Mouse (Mus musculus): ENCODE measurements around the gene Sirt2.

DNA sequence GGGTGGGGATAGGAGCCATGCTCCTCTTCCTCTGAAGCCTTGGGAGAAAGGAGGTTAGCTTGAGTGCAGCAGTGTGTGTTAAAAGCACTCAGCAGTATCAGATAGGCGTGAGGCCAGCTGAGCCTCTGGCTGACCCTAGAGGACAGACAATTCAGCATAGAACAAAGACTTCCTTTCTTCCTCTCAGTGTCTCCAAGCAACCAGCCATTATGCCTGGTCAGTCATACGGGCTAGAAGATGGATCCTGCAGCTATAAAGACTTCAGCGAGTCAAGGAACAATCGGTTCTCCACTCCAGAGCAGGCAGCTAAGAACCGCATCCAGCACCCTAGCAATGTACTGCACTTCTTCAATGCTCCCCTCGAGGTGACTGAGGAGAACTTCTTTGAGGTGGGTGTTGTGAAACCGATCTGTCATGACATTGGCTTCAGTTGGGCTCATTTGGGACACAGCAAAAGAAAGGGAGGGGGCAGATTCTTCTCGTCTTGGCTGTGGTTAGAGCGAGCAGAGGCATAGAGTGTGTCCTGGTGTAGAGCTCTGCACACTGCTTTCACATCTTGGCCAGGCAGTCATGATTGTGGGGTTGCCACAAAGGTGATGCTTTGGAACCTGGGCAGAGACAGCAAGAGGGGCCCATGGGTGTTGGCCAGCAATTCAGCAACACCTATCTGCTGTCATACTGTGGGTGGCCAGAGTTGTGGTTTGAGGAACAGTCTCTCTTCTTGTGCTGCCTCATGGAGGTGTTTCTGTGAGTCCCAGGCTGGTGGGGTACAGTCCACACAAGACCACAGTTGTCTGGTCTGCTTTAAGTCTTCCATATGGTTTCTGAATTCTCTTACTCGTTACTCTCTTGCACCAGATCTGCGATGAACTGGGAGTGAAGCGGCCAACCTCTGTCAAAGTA is 54.1 kb downstream of the Sirt2 start:
- TF ChIP-seq CTCF (IDR thresholded peaks at IDR 0.05; ENCODE audit: low read depth, low read length) (no peak), POLR2A (IDR thresholded peaks at IDR 0.05; ENCODE audit: extremely low read depth, insufficient read depth, low read length) (no peak)
